Mouse (Mus musculus): ENCODE data around the gene Mbnl1.

DNA sequence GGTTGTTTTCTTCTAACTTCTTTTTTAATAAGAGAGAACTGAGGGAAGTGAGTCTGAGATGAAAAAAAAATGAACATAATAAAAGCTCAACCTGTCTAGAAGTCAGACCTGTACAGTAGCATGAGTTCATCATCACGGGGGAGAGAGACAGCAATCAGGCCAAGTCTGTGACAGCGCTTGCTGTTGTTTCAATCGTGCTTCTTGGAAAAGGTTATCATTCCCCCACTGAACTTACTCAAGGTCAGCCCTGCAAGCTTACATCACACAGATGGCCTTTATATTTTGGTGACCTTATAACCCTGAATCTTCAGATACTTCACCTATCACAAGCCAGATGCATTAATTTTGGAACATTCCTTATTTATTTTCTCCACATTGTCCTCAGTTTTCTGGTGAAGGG is 80.4 kb downstream of the Mbnl1 start:
- TF ChIP-seq CTCF (IDR thresholded peaks at IDR 0.05; ENCODE audit: control insufficient read depth, insufficient read depth, low read length) (no peak), POLR2A (IDR thresholded peaks at IDR 0.05; ENCODE audit: borderline replicate concordance, control insufficient read depth, low read depth, low read length) (no peak)
